Comparison of ENCODE assay signal across 8 mouse cellular contexts in genomic region chr3:61364661-61364977, GRCm38 (mm10). TPM values are rescaled to one million over a fixed set of nuclear protein-coding genes. Genes with fewer than 3 reads are reported as not detected.
A peak's percentile ranks its signal among the peaks of the same experiment; 100 is the strongest.
DNase-seq lines count a peak whose midpoint lies in the region; ATAC-seq and TF ChIP-seq lines count a peak whose summit lies in the region.

No protein-coding gene starts in this region.

- H3K4me3 ChIP-seq in heart, embryonic 13.5 days: peak overlapping the region; percentile 84
- H3K4me3 ChIP-seq in ES-Bruce4 (ENCODE audit: low read depth, low read length): peak overlapping the region; percentile 92
- peak overlapping the region; percentile 90 for H3K4me3 ChIP-seq in forebrain, embryonic 15.5 days
- H3K4me3 ChIP-seq in liver, embryonic 15.5 days (replicated peaks): peak overlapping the region; percentile 75

- H3K27ac ChIP-seq in heart, embryonic 13.5 days (replicated peaks): peak overlapping the region; percentile 82
- peak overlapping the region; percentile 20; the same call in 1 of the 2 replicates for H3K27ac ChIP-seq in ES-Bruce4 (ENCODE audit: insufficient read depth, low read length)
- peak overlapping the region; percentile 93 for H3K27ac ChIP-seq in forebrain, embryonic 15.5 days (replicated peaks)
- H3K27ac ChIP-seq in liver, embryonic 15.5 days (replicated peaks): peak overlapping the region; percentile 57; the same call in 1 of the 2 replicates

- under 1% methylated on average over 33 of the region's 33 CpGs for WGBS in heart, embryonic 13.5 days
- WGBS in forebrain, embryonic 15.5 days: under 1% methylated on average over 31 of the region's 33 CpGs
- under 1% methylated on average over 33 of the region's 33 CpGs for WGBS in liver, embryonic 15.5 days (ENCODE audit: insufficient replicate concordance)

- H3K9ac ChIP-seq in heart, embryonic 13.5 days: peak overlapping the region; percentile 91
- peak overlapping the region; percentile 91 for H3K9ac ChIP-seq in ES-Bruce4 (ENCODE audit: low read depth, poor library complexity, severe bottlenecking)
- H3K9ac ChIP-seq in forebrain, embryonic 15.5 days (replicated peaks): peak overlapping the region; percentile 91
- peak overlapping the region; percentile 76 for H3K9ac ChIP-seq in liver, embryonic 15.5 days

- no peak for DNase-seq in heart, postnatal 25 days (ENCODE audit: low spot score)
- no peak for DNase-seq in Muller cell, postnatal 12 days (ENCODE audit: inconsistent ontology term)
- no peak for DNase-seq in adrenal gland, adult 2 months
- no peak for DNase-seq in right cerebral cortex, postnatal 36 days (ENCODE audit: low spot score in 2 of 2)

- no peak for TF ChIP-seq POLR2A in ES-Bruce4 (IDR thresholded peaks at IDR 0.05; ENCODE audit: insufficient read depth, low read length)

- peak; percentile 0; the same call in 1 of the 2 replicates for ATAC-seq in heart, embryonic 13.5 days (ENCODE audit: extremely low read depth, insufficient number of reproducible peaks, low FRiP score, low TSS enrichment)
- ATAC-seq in forebrain, embryonic 15.5 days (replicated peaks): peak; percentile 55
- ATAC-seq in liver, embryonic 15.5 days (ENCODE audit: insufficient read depth): peak; percentile 11

- H3K27me3 ChIP-seq in heart, embryonic 13.5 days (replicated peaks): no peaks in the 10 kb centered on the region
- H3K27me3 ChIP-seq in ES-Bruce4 (ENCODE audit: control insufficient read depth, insufficient read depth, low read length, poor library complexity, severe bottlenecking): no peaks in the 10 kb centered on the region
- H3K27me3 ChIP-seq in forebrain, embryonic 15.5 days: no peaks in the 10 kb centered on the region
- peaks cover 24% of the 10 kb centered on the region; the same call in 1 of the 2 replicates for H3K27me3 ChIP-seq in liver, embryonic 15.5 days

- no peak for TF ChIP-seq CTCF in ES-Bruce4 (IDR thresholded peaks at IDR 0.05; ENCODE audit: low read depth, low read length)

- no peaks in the 10 kb centered on the region for H3K9me3 ChIP-seq in heart, embryonic 13.5 days
- no peaks in the 10 kb centered on the region for H3K9me3 ChIP-seq in ES-Bruce4 (replicated peaks; ENCODE audit: control insufficient read depth, insufficient read depth, low read length, poor library complexity, severe bottlenecking)
- no peaks in the 10 kb centered on the region for H3K9me3 ChIP-seq in forebrain, embryonic 15.5 days
- no peaks in the 10 kb centered on the region for H3K9me3 ChIP-seq in liver, embryonic 15.5 days (replicated peaks)

- TF ChIP-seq EP300 in ES-Bruce4 (IDR thresholded peaks at IDR 0.05; ENCODE audit: insufficient read depth, low read depth, low read length): no peak

- peaks cover 3% of the 10 kb centered on the region for H3K36me3 ChIP-seq in heart, embryonic 13.5 days
- H3K36me3 ChIP-seq in ES-Bruce4 (ENCODE audit: control insufficient read depth, insufficient read depth, low read length, poor library complexity, severe bottlenecking): no peaks in the 10 kb centered on the region
- no peaks in the 10 kb centered on the region for H3K36me3 ChIP-seq in forebrain, embryonic 15.5 days
- no peaks in the 10 kb centered on the region for H3K36me3 ChIP-seq in liver, embryonic 15.5 days (replicated peaks)

- peaks cover 34% of the 10 kb centered on the region for H3K4me1 ChIP-seq in heart, embryonic 13.5 days
- peaks cover 1% of the 10 kb centered on the region for H3K4me1 ChIP-seq in ES-Bruce4 (ENCODE audit: control insufficient read depth, insufficient read depth, low read length)
- H3K4me1 ChIP-seq in forebrain, embryonic 15.5 days: peaks cover 36% of the 10 kb centered on the region
- peaks cover 42% of the 10 kb centered on the region for H3K4me1 ChIP-seq in liver, embryonic 15.5 days (replicated peaks)

- intact Hi-C loops in heart, postnatal 25 days (cut with DNase I): loop anchor here (10.0 kb wide), 1 partner anchor 1140 kb away; the partner anchor contains the start of gene Dhx36

- H3K4me2 ChIP-seq in heart, embryonic 13.5 days: peak overlapping the region; percentile 86
- peak overlapping the region; percentile 67 for H3K4me2 ChIP-seq in forebrain, embryonic 15.5 days (replicated peaks)
- H3K4me2 ChIP-seq in liver, embryonic 15.5 days: peak overlapping the region; percentile 98

RNA-seq across cellular contexts. Expression of gene B430305J03Rik, which starts 1.1 kb away (rescaled TPM):
- polyA plus RNA-seq in heart, embryonic 13.5 days (2015; fragmentation: Nextera tagmentation; extraction: Ambion mirVana): not detected in 2 replicates
- total RNA-seq in heart, postnatal 25 days (2021): under 1 TPM in 1 of 2 experiments, not detected in 1; 0.11 TPM
- 0.47 and 0.70 TPM in 2 replicates for polyA plus RNA-seq in ES-Bruce4 (2011; ENCODE audit: insufficient read depth, insufficient read length, low read depth, missing spikeins)
- not detected in 2 replicates for polyA plus RNA-seq in forebrain, embryonic 15.5 days (2015; fragmentation: Nextera tagmentation; extraction: Ambion mirVana)
- not detected in 2 replicates for polyA plus RNA-seq in liver, embryonic 15.5 days (2015; fragmentation: Nextera tagmentation; extraction: Ambion mirVana)
- under 1 TPM in 1 of 2 experiments, not detected in 1; 0.09 TPM for total RNA-seq in adrenal gland, adult 2 months (2021)
- 0.15 and 0.21 TPM in 2 replicates for polyA plus RNA-seq in adrenal gland, adult 2 months (2012; rRNA removed)

RNA-seq across cellular contexts. Expression of gene Rap2b, which starts 3.2 kb away (rescaled TPM):
- 6.0 and 6.7 TPM in 2 replicates for polyA plus RNA-seq in heart, embryonic 13.5 days (2015; fragmentation: Nextera tagmentation; extraction: Ambion mirVana)
- 1 to 10 TPM; 3.4 to 3.6 TPM for total RNA-seq in heart, postnatal 25 days (2021)
- 25.1 and 25.5 TPM in 2 replicates for polyA plus RNA-seq in ES-Bruce4 (2011; ENCODE audit: insufficient read depth, insufficient read length, low read depth, missing spikeins)
- polyA plus RNA-seq in forebrain, embryonic 15.5 days (2015; fragmentation: Nextera tagmentation; extraction: Ambion mirVana): 15.2 and 17.4 TPM in 2 replicates
- 2.0 and 2.2 TPM in 2 replicates for polyA plus RNA-seq in liver, embryonic 15.5 days (2015; fragmentation: Nextera tagmentation; extraction: Ambion mirVana)
- 1 to 10 TPM; 2.7 to 5.0 TPM for total RNA-seq in adrenal gland, adult 2 months (2021)
- 4.2 and 6.4 TPM in 2 replicates for polyA plus RNA-seq in adrenal gland, adult 2 months (2012; rRNA removed)

Comparison
In these comparisons a context has a peak if more than half of its experiments do, and no peak if none do; other contexts are left out.
1. ATAC-seq: peak in every context shown above with its lines; median percentile 55 in forebrain, embryonic 15.5 days; 11 in liver, embryonic 15.5 days; 0 in heart, embryonic 13.5 days.
2. H3K27ac ChIP-seq: peak in every context shown above with its lines; median percentile 93 in forebrain, embryonic 15.5 days; 82 in heart, embryonic 13.5 days; 57 in liver, embryonic 15.5 days; 20 in ES-Bruce4.